Mouse (Mus musculus): ENCODE data around the gene Zc3hav1. TPM values are rescaled to one million over a fixed set of nuclear protein-coding genes. Genes with fewer than 3 reads are reported as not detected.

Zc3hav1 gene
- polyA plus RNA-seq (2014; fragmentation: Nextera tagmentation; extraction: Ambion mirVana), result 28.4 and 31.3 TPM in 2 replicates

DNA sequence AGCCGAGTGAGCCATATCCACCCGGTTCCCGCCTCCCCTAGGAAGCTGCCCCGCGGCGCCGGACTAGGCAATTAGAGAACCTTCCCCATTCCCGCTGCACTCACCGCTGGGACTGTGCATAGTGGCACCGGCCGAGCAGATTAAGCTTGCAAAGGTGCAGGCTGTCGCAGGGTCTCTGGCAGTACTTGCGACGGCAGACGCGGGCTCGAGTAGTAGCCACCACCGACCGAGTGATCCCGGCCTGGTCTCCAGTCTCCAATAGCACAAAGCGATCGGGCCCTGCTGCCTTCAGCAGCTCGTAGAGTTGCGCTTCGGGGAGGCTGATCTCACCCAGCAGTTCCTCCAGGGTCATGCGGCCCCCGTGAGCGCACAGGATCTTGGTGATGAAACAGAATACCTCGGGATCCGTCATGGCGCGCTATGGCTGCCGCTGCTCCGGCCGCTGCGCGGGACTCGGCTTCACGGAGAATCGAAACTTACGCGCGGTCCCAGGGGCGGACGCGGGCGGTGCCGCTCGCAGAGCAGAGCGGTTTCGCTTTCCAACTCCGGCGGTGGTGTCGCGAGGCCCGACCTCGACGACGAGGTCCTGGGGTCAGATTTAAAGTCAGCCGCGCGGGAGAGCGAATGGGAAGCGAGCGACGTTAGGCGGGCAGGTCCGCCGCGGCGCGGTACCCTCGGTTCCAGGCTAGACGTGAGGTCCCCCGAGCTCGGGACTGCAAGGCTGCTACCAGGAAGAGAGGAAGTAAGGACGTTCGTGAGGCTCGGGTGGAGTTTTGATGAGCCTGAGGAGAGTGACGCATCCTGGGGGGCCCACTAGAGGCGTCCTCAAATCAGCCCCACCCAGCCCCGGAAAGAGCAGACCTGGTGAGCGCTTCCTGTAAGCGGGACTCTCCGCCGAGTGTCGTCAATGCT is at the start of gene Zc3hav1:
Zc3hav1 (minus strand) TSS at position 793 of the 912 bp plus-strand sequence.
- ATAC-seq (replicated peaks; ENCODE audit: low FRiP score), result peak; percentile 93
- under 1% methylated on average over 87 of the region's 87 CpGs for WGBS
- Histone ChIP-seq H3K9ac (ENCODE audit: low read depth, low read length) (peak within 1 kb of the TSS; percentile 87), H3K36me3 (ENCODE audit: control insufficient read depth, insufficient read depth, low read length) (peaks cover 4% of the 10 kb centered on the region; the same call in 1 of the 2 replicates), H3K9me3 (ENCODE audit: control insufficient read depth, low read length) (no peaks in the 10 kb centered on the region), H3K4me2 (peak within 1 kb of the TSS; percentile 84), H3K4me1 (replicated peaks; ENCODE audit: control insufficient read depth, insufficient read depth, low read length) (peaks cover 38% of the 10 kb centered on the region), H3K27ac (ENCODE audit: low read depth, low read length) (peak within 1 kb of the TSS; percentile 92), H3K27me3 (replicated peaks; ENCODE audit: control insufficient read depth, insufficient read depth, low read length) (0 out of 2 replicates have a peak, but pooled peaks cover 3% of the 10 kb centered on the region), H3K4me3 (ENCODE audit: low read depth, low read length) (peak within 1 kb of the TSS; percentile 81)
- peak; percentile 84 for DNase-seq (ENCODE audit: low spot score)

DNA sequence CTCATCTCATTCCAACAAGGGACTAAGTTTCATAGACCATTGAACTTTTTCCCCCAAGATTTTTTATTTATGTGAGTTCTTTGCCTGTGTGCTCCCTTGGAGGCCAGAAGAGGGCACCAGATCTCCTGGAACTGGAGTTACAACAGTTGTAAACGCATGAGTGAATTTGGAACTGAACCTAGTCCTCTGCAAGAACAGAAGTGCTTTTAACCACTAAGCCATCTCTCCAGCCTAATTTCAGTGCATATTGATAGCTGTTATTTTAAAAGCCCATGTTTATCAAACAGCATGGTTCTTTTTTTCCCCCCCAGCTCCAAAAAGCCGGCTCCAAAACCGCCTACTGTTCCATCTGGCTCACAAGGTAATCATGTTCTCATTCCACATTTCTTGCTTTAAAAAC is 35.3 kb upstream of the Zc3hav1 start:
- Histone ChIP-seq H3K4me2 (no peak overlapping the region), H3K4me1 (replicated peaks; ENCODE audit: control insufficient read depth, insufficient read depth, low read length) (no peaks in the 10 kb centered on the region), H3K9ac (ENCODE audit: low read depth, low read length) (no peak overlapping the region), H3K36me3 (ENCODE audit: control insufficient read depth, insufficient read depth, low read length) (peaks cover 2% of the 10 kb centered on the region; the same call in 1 of the 2 replicates), H3K9me3 (ENCODE audit: control insufficient read depth, low read length) (no peaks in the 10 kb centered on the region), H3K27me3 (replicated peaks; ENCODE audit: control insufficient read depth, insufficient read depth, low read length) (no peaks in the 10 kb centered on the region), H3K4me3 (ENCODE audit: low read depth, low read length) (no peak overlapping the region), H3K27ac (ENCODE audit: low read depth, low read length) (no peak overlapping the region)
- ATAC-seq (replicated peaks; ENCODE audit: low FRiP score) (no peak), DNase-seq (ENCODE audit: low spot score) (no peak)
- WGBS, result 76% methylated on average over 3 of the region's 3 CpGs

GRCm38 (mm10) chr6:38381129-38381771 is 26.8 kb upstream of the Zc3hav1 start, which contains the start of gene Ttc26:
Gene Ttc26 (plus strand): TSS chr6:38381469.
- Histone ChIP-seq H3K9ac (ENCODE audit: low read depth, low read length) (peak within 1 kb of the TSS; percentile 70), H3K4me3 (ENCODE audit: low read depth, low read length) (peak within 1 kb of the TSS; percentile 55), H3K27ac (ENCODE audit: low read depth, low read length) (no peak within 1 kb of the TSS; the same call in 1 of the 2 replicates), H3K27me3 (replicated peaks; ENCODE audit: control insufficient read depth, insufficient read depth, low read length) (no peaks in the 10 kb centered on the region), H3K36me3 (ENCODE audit: control insufficient read depth, insufficient read depth, low read length) (no peaks in the 10 kb centered on the region), H3K9me3 (ENCODE audit: control insufficient read depth, low read length) (no peaks in the 10 kb centered on the region), H3K4me2 (peak within 1 kb of the TSS; percentile 87), H3K4me1 (replicated peaks; ENCODE audit: control insufficient read depth, insufficient read depth, low read length) (0 out of 2 replicates have a peak, but pooled peaks cover 5% of the 10 kb centered on the region)
- ATAC-seq (replicated peaks; ENCODE audit: low FRiP score) (peak; percentile 89), DNase-seq (ENCODE audit: low spot score) (peak; percentile 84)
- WGBS, result under 1% methylated on average over 26 of the region's 26 CpGs

DNA sequence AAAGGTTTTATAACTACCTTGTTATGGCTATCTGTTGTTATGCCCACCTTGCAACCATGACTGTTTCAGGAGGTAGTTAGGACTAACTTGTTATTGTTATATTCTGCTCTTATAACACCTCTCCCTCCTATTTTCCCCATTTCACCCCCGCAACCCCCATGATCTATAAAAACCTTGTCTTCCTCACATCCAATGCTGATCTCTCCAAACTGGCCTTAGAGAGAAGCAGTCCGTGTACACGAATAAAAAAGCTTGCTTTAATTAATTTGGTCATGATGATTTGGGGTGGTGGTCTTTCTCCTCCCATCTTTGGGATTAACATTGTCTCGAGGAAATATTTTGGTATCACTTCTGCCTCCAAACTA is 26.3 kb upstream of the Zc3hav1 start:
- Histone ChIP-seq H3K4me2 (peak overlapping the region; percentile 87), H3K9ac (ENCODE audit: low read depth, low read length) (peak overlapping the region; percentile 70), H3K36me3 (ENCODE audit: control insufficient read depth, insufficient read depth, low read length) (no peaks in the 10 kb centered on the region), H3K27ac (ENCODE audit: low read depth, low read length) (no peak overlapping the region), H3K4me3 (ENCODE audit: low read depth, low read length) (peak overlapping the region; percentile 55), H3K4me1 (replicated peaks; ENCODE audit: control insufficient read depth, insufficient read depth, low read length) (0 out of 2 replicates have a peak, but pooled peaks cover 5% of the 10 kb centered on the region), H3K27me3 (replicated peaks; ENCODE audit: control insufficient read depth, insufficient read depth, low read length) (no peaks in the 10 kb centered on the region), H3K9me3 (ENCODE audit: control insufficient read depth, low read length) (no peaks in the 10 kb centered on the region)
- WGBS, result 5% methylated on average over 4 of the region's 4 CpGs
- no peak for DNase-seq (ENCODE audit: low spot score)
- ATAC-seq (replicated peaks; ENCODE audit: low FRiP score), result no peak

GRCm38 (mm10) chr6:38374271-38374670 is 19.9 kb upstream of the Zc3hav1 start:
- no peak overlapping the region for H3K4me2 ChIP-seq
- no peaks in the 10 kb centered on the region for H3K27me3 ChIP-seq (replicated peaks; ENCODE audit: control insufficient read depth, insufficient read depth, low read length)
- WGBS, result 73% methylated on average over 1 of the region's 1 CpGs
- H3K4me1 ChIP-seq (replicated peaks; ENCODE audit: control insufficient read depth, insufficient read depth, low read length), result no peaks in the 10 kb centered on the region
- no peaks in the 10 kb centered on the region for H3K36me3 ChIP-seq (ENCODE audit: control insufficient read depth, insufficient read depth, low read length)
- no peak for ATAC-seq (replicated peaks; ENCODE audit: low FRiP score)
- DNase-seq (ENCODE audit: low spot score), result no peak
- no peak overlapping the region for H3K4me3 ChIP-seq (ENCODE audit: low read depth, low read length)
- no peak overlapping the region for H3K27ac ChIP-seq (ENCODE audit: low read depth, low read length)
- H3K9me3 ChIP-seq (ENCODE audit: control insufficient read depth, low read length), result no peaks in the 10 kb centered on the region
- H3K9ac ChIP-seq (ENCODE audit: low read depth, low read length), result no peak overlapping the region

- H3K27ac ChIP-seq (ENCODE audit: low read depth, low read length), result no peak overlapping the region
- H3K4me3 ChIP-seq (ENCODE audit: low read depth, low read length), result no peak overlapping the region
- no peak overlapping the region for H3K4me2 ChIP-seq
- no peaks in the 10 kb centered on the region for H3K9me3 ChIP-seq (ENCODE audit: control insufficient read depth, low read length)
- H3K27me3 ChIP-seq (replicated peaks; ENCODE audit: control insufficient read depth, insufficient read depth, low read length), result no peaks in the 10 kb centered on the region
- no peaks in the 10 kb centered on the region for H3K4me1 ChIP-seq (replicated peaks; ENCODE audit: control insufficient read depth, insufficient read depth, low read length)
- H3K9ac ChIP-seq (ENCODE audit: low read depth, low read length), result no peak overlapping the region
- H3K36me3 ChIP-seq (ENCODE audit: control insufficient read depth, insufficient read depth, low read length), result no peaks in the 10 kb centered on the region
- 73% methylated on average over 3 of the region's 3 CpGs for WGBS
- DNase-seq (ENCODE audit: low spot score) (no peak), ATAC-seq (replicated peaks; ENCODE audit: low FRiP score) (no peak)
Measured at GRCm38 (mm10) chr6:38369945-38370344, 15.5 kb upstream of the Zc3hav1 start.

DNA sequence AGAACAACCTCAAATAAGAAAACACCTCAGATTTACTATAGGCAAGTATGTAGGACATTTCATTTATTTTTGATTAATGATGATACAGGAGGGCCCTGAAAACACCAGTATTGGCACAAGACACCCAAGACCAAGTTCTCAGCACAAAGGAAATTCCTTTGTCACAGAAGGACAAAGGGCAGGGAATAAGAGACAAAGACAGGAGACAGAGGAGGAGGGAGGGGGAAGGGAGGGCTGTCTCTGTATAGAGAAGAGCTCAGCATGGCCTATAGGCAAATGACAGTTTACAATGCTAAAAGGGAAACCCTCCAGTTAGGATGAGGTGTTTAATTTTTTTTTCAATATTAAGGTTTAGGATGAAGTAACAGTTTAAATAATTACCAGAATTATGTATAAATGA is 9.7 kb upstream of the Zc3hav1 start:
- DNase-seq (ENCODE audit: low spot score) (no peak), ATAC-seq (replicated peaks; ENCODE audit: low FRiP score) (no peak)
- Histone ChIP-seq H3K27ac (ENCODE audit: low read depth, low read length) (no peak overlapping the region), H3K4me3 (ENCODE audit: low read depth, low read length) (no peak overlapping the region), H3K4me2 (no peak overlapping the region), H3K9ac (ENCODE audit: low read depth, low read length) (no peak overlapping the region), H3K36me3 (ENCODE audit: control insufficient read depth, insufficient read depth, low read length) (no peaks in the 10 kb centered on the region), H3K4me1 (replicated peaks; ENCODE audit: control insufficient read depth, insufficient read depth, low read length) (peaks cover 13% of the 10 kb centered on the region), H3K9me3 (ENCODE audit: control insufficient read depth, low read length) (no peaks in the 10 kb centered on the region), H3K27me3 (replicated peaks; ENCODE audit: control insufficient read depth, insufficient read depth, low read length) (no peaks in the 10 kb centered on the region)

- Histone ChIP-seq H3K9me3 (ENCODE audit: control insufficient read depth, low read length) (no peaks in the 10 kb centered on the region), H3K9ac (ENCODE audit: low read depth, low read length) (no peak overlapping the region), H3K4me2 (no peak overlapping the region), H3K27me3 (replicated peaks; ENCODE audit: control insufficient read depth, insufficient read depth, low read length) (no peaks in the 10 kb centered on the region), H3K36me3 (ENCODE audit: control insufficient read depth, insufficient read depth, low read length) (no peaks in the 10 kb centered on the region), H3K27ac (ENCODE audit: low read depth, low read length) (no peak overlapping the region), H3K4me3 (ENCODE audit: low read depth, low read length) (no peak overlapping the region), H3K4me1 (replicated peaks; ENCODE audit: control insufficient read depth, insufficient read depth, low read length) (peaks cover 18% of the 10 kb centered on the region)
- DNase-seq (ENCODE audit: low spot score), result no peak
- ATAC-seq (replicated peaks; ENCODE audit: low FRiP score), result no peak
- 66% methylated on average over 4 of the region's 4 CpGs for WGBS
Measured at GRCm38 (mm10) chr6:38363370-38363769, 9.0 kb upstream of the Zc3hav1 start.

Data from liver, embryonic 11.5 days (tissue).